Mouse (Mus musculus): Measurements from ENCODE around the gene Slc8b1.

DNA sequence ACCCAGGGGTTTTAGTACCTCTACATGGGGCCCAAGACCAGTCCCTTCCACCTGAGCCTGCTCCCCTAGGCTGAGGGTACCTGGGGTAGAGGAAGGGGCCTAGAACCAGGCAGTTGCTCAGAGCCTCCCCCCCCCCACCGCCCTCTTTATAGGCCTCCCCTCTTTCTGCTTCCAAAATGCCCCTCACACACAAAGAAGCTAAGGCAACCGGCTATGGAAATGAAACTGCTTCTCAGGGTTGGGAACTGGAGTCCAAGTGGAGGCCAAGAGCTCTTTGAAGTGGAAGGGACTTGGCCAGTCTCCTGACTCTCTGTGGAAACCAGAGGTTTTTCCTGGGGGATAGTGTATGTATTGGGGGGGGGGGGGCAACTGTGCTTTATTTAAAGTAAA, 23.7 kb downstream of the Slc8b1 start:
- TF ChIP-seq CTCF (IDR thresholded peaks at IDR 0.05; ENCODE audit: control insufficient read depth, insufficient read depth, insufficient replicate concordance, low read depth, low read length), result no peak
- TF ChIP-seq POLR2A (IDR thresholded peaks at IDR 0.05; ENCODE audit: control insufficient read depth, low read depth, low read length), result no peak

Data from testis, adult 2 months (tissue).